Mouse (Mus musculus) neural tube, embryonic 10.5 days (tissue): ENCODE measurements around the gene Padi2.
A peak's percentile ranks its signal among the peaks of the same experiment; 100 is the strongest.

ENCODE experiments used
- DNase-seq: peaks from one replicate; pipeline ENCODE4 v3.0.0-alpha.2; 2017; ENCODE audit warnings: low spot score; ENCODE audit errors: extremely low spot score

The Padi2 gene

GRCm38 (mm10) chr4:140986024-140986710, 80.0 kb downstream of the Padi2 start:
- no peak for DNase-seq

GRCm38 (mm10) chr4:140986711-140987395, 80.7 kb downstream of the Padi2 start, which contains the start of gene Atp13a2:
Gene Atp13a2 (plus strand): TSS chr4:140986873.
- DNase-seq: peak; percentile 88

- no peak for DNase-seq
These were observed 81.3 kb downstream of the Padi2 start for GRCm38 (mm10) chr4:140987476-140987875.

GRCm38 (mm10) chr4:140988706-140989290, 82.7 kb downstream of the Padi2 start:
- no peak for DNase-seq

- no peak for DNase-seq
These were observed 83.3 kb downstream of the Padi2 start for GRCm38 (mm10) chr4:140989447-140989846.

- no peak for DNase-seq
These were observed 86.1 kb downstream of the Padi2 start for GRCm38 (mm10) chr4:140992215-140992614.

GRCm38 (mm10) chr4:140993846-140994245, 87.7 kb downstream of the Padi2 start:
- DNase-seq: no peak

GRCm38 (mm10) chr4:140995811-140996210, 89.7 kb downstream of the Padi2 start:
- no peak for DNase-seq

- DNase-seq: no peak
These were observed 90.7 kb downstream of the Padi2 start for GRCm38 (mm10) chr4:140996812-140997211.
